In genomic region chr17:15372931-15373652, GRCm38 (mm10) we compare ENCODE assay signal across 8 mouse cellular contexts. TPM values are rescaled to one million over a fixed set of nuclear protein-coding genes. Genes with fewer than 3 reads are reported as not detected.
DNase-seq lines count a peak whose midpoint lies in the region; ATAC-seq and TF ChIP-seq lines count a peak whose summit lies in the region.

No protein-coding gene starts in this region.

- H3K4me3 ChIP-seq in heart, embryonic 10.5 days, result peak overlapping the region; percentile 67
- H3K4me3 ChIP-seq in myocyte, result peak overlapping the region; percentile 76

- no peak overlapping the region for H3ac ChIP-seq in myocyte (ENCODE audit: control insufficient read depth, insufficient read length)

- DNase-seq in kidney, adult 9 months, result peak; percentile 44
- no peak for DNase-seq in kidney, postnatal 10 days
- DNase-seq in heart, embryonic 10.5 days (ENCODE audit: low spot score), result no peak
- DNase-seq in kidney, postnatal 14 days, result peak; percentile 49
- no peak for DNase-seq in thymus, postnatal 14 days
- DNase-seq in layer of hippocampus, postnatal 36 days, result no peak

- H3K4me2 ChIP-seq in myocyte (ENCODE audit: low read depth), result peak overlapping the region; percentile 94

- peaks cover 15% of the 10 kb centered on the region; the same call in 1 of the 2 replicates for H3K36me3 ChIP-seq in heart, embryonic 10.5 days
- H3K36me3 ChIP-seq in myocyte (ENCODE audit: control insufficient read depth, insufficient read depth), result peaks cover 3% of the 10 kb centered on the region

- 57% methylated on average over 15 of the region's 15 CpGs for WGBS in heart, embryonic 10.5 days

- H3K27ac ChIP-seq in heart, embryonic 10.5 days, result no peak overlapping the region

- peaks cover 39% of the 10 kb centered on the region for H3K4me1 ChIP-seq in heart, embryonic 10.5 days

- no peak for ATAC-seq in megakaryocyte-erythroid progenitor cell, adult 5-6 weeks (replicated peaks; ENCODE audit: low FRiP score, low TSS enrichment, poor library complexity, severe bottlenecking)

- H3K79me2 ChIP-seq in myocyte (ENCODE audit: control insufficient read depth, insufficient read depth), result peaks cover 43% of the 10 kb centered on the region

- no peaks in the 10 kb centered on the region for H3K9me3 ChIP-seq in heart, embryonic 10.5 days

- peaks cover 79% of the 10 kb centered on the region for H3K27me3 ChIP-seq in heart, embryonic 10.5 days (ENCODE audit: insufficient read depth, poor library complexity, severe bottlenecking)
- no peaks in the 10 kb centered on the region for H3K27me3 ChIP-seq in myocyte (ENCODE audit: control insufficient read depth, insufficient read depth, insufficient read length)

- TF ChIP-seq POLR2A in myocyte (IDR thresholded peaks at IDR 0.05; ENCODE audit: insufficient read length, low read depth), result no peak

TF ChIP-seq in myocyte, 11 proteins besides CTCF, POLR2A, EP300 and RAD21:
- TF ChIP-seq POLR2AphosphoS2 (IDR thresholded peaks at IDR 0.05; ENCODE audit: insufficient read length, low read depth) (no peak), MYOD1 (IDR thresholded peaks at IDR 0.05; ENCODE audit: control insufficient read depth in 1 of 3, insufficient read length in 2 of 3, low read depth in 2 of 3) (no peak), MAX (IDR thresholded peaks at IDR 0.05; ENCODE audit: low read depth) (no peak), REST (IDR thresholded peaks at IDR 0.05; ENCODE audit: insufficient read depth, insufficient read length) (no peak)

RNA-seq across cellular contexts. Expression of gene Dll1, which starts 3.6 kb away (rescaled TPM):
- polyA plus RNA-seq in heart, embryonic 10.5 days (2016; fragmentation: Nextera tagmentation; extraction: Ambion mirVana), result 4.9 and 9.7 TPM in 2 replicates
- polyA plus RNA-seq in myocyte (2012; fragmentation: generic; extraction: Trizol), result 13.3 TPM
- not detected in 2 replicates for total RNA-seq in megakaryocyte-erythroid progenitor cell, adult 5-6 weeks (2014; fragmentation: Nextera tagmentation)
- 0.28 and 1.0 TPM in 2 replicates for total RNA-seq in megakaryocyte-erythroid progenitor cell, adult 5-6 weeks (2017)
- total RNA-seq in layer of hippocampus, postnatal 36 days (2021), result 10 to 100 TPM; 10.7 to 11.8 TPM

RNA-seq across cellular contexts. Expression of gene Fam120b, which starts 22.9 kb away (rescaled TPM):
- 17.2 and 20.0 TPM in 2 replicates for polyA plus RNA-seq in heart, embryonic 10.5 days (2016; fragmentation: Nextera tagmentation; extraction: Ambion mirVana)
- 8.8 TPM for polyA plus RNA-seq in myocyte (2012; fragmentation: generic; extraction: Trizol)
- total RNA-seq in megakaryocyte-erythroid progenitor cell, adult 5-6 weeks (2014; fragmentation: Nextera tagmentation), result 8.0 and 11.9 TPM in 2 replicates
- 9.8 and 11.0 TPM in 2 replicates for total RNA-seq in megakaryocyte-erythroid progenitor cell, adult 5-6 weeks (2017)
- 10 to 100 TPM; 46.8 to 50.2 TPM for total RNA-seq in layer of hippocampus, postnatal 36 days (2021)

Comparison
In these comparisons a context has a peak if more than half of its experiments do, and no peak if none do; other contexts are left out.
1. DNase-seq: peak in kidney, adult 9 months (single experiment) and kidney, postnatal 14 days (single experiment); none in kidney, postnatal 10 days (single experiment), heart, embryonic 10.5 days (single experiment), thymus, postnatal 14 days (single experiment) and layer of hippocampus, postnatal 36 days (0 of 2).
2. RNA of gene Dll1, which starts 3.6 kb away (total RNA-seq): 10.7 to 11.8 TPM in layer of hippocampus, postnatal 36 days; 0.28 to 1.0 TPM in megakaryocyte-erythroid progenitor cell, adult 5-6 weeks; every median in the first group is over 4 times any median in the second.